Mouse (Mus musculus): ENCODE results near the gene Sept11.

- TF ChIP-seq CTCF (IDR thresholded peaks at IDR 0.05; ENCODE audit: insufficient read depth, low read depth, low read length) (no peak), POLR2A (IDR thresholded peaks at IDR 0.05; ENCODE audit: insufficient read depth, low read depth, low read length) (no peak)
Observed at GRCm38 (mm10) chr5:93108703-93109102, 15.5 kb downstream of the Sept11 start.

Measured in olfactory bulb, adult 2 months (tissue).